Mouse (Mus musculus) megakaryocyte, adult 5-6 weeks (primary cell): ENCODE results near the gene Fgb. TPM values are rescaled to one million over a fixed set of nuclear protein-coding genes. Genes with fewer than 3 reads are reported as not detected.

Experiments
- total RNA-seq, 2 experiments: library from RNA; stranded (forward) in 1 of 2; stranded (reverse) in 1 of 2; fragments of 153-499, 151-499 nt in 1 of 2; fragments of 221-1000, 200-1000 nt in 1 of 2; gene quantifications; 2 replicates each; pipeline versions ENCODE4 v1.2.3 to v1.2.4; 2015 to 2017

Fgb gene
- total RNA-seq, 2 experiments from 2014 or later = not detected

Other genes starting within 250 kb of the Fgb start
- not detected in 2 replicates for gene Rbm46, start 173.4 kb downstream of the Fgb start, total RNA-seq (2015)
- not detected in 2 replicates for gene Rbm46, start 173.4 kb downstream of the Fgb start, total RNA-seq (2017)
- not detected in 2 replicates for gene Lrat, start 145.9 kb downstream of the Fgb start, total RNA-seq (2015)
- gene Lrat, start 145.9 kb downstream of the Fgb start, total RNA-seq (2017) = not detected in 2 replicates
- gene Fgg, start 42.1 kb downstream of the Fgb start, total RNA-seq (2015) = not detected in 2 replicates
- gene Fgg, start 42.1 kb downstream of the Fgb start, total RNA-seq (2017) = not detected in 2 replicates
- not detected in 2 replicates for gene Fga, start 23.8 kb downstream of the Fgb start, total RNA-seq (2015)
- gene Fga, start 23.8 kb downstream of the Fgb start, total RNA-seq (2017) = not detected in 2 replicates
- gene Plrg1, start 5.7 kb upstream of the Fgb start, total RNA-seq (2015) = 34.9 and 44.2 TPM in 2 replicates
- 48.3 and 59.0 TPM in 2 replicates for gene Plrg1, start 5.7 kb upstream of the Fgb start, total RNA-seq (2017)
- not detected in 2 replicates for gene Dchs2, start 78.1 kb upstream of the Fgb start, total RNA-seq (2015)
- not detected in 2 replicates for gene Dchs2, start 78.1 kb upstream of the Fgb start, total RNA-seq (2017)